Mouse (Mus musculus) liver, embryonic 11.5 days (tissue): ENCODE measurements at regions not wholly inside any gene's neighbourhood (a gene's known extent, or its start where the extent isn't known, plus 50 kb on each side); places are given as distances from the start of the nearest gene placed in this dataset.

Source experiments
- ATAC-seq: fragments of 200-750 bp; cut with Nextera tagmentation; replicated peaks from 2 replicates; pipeline ENCODE4 v1.8.0; 2017; ENCODE audit warnings: moderate number of reproducible peaks, mild to moderate bottlenecking, moderate TSS enrichment, moderate library complexity; ENCODE audit not compliant: low FRiP score
- DNase-seq: peaks from one replicate; pipeline ENCODE4 v3.0.0-alpha.2; 2017; ENCODE audit warnings: low spot score
- H3K27ac ChIP-seq: fragments of 300-500 bp; sonication (generic); 2 replicates; pipeline ENCODE4 v1.5.1; 2014; ENCODE audit warnings: mild to moderate bottlenecking, low read depth, low read length, control low read depth
- H3K27me3 ChIP-seq: fragments of 300-500 bp; sonication (generic); replicated peaks from 2 replicates; pipeline ENCODE4 v1.6.1; 2014; ENCODE audit warnings: low read length, mixed read lengths; ENCODE audit not compliant: control insufficient read depth, insufficient read depth
- H3K36me3 ChIP-seq: fragments of 300-500 bp; sonication (generic); 2 replicates; pipeline ENCODE4 v1.6.1; 2014; ENCODE audit warnings: mild to moderate bottlenecking, low read length, moderate library complexity, mixed read lengths; ENCODE audit not compliant: control insufficient read depth, insufficient read depth
- H3K4me1 ChIP-seq: fragments of 300-500 bp; sonication (generic); replicated peaks from 2 replicates; pipeline ENCODE4 v1.6.1; 2014; ENCODE audit warnings: low read length, mixed read lengths; ENCODE audit not compliant: control insufficient read depth, insufficient read depth
- H3K4me2 ChIP-seq: fragments of 300-500 bp; sonication (generic); 2 replicates; pipeline ENCODE4 v1.6.1; 2014; ENCODE audit warnings: mild to moderate bottlenecking, control low read depth, moderate library complexity
- H3K4me3 ChIP-seq: fragments of 300-500 bp; sonication (generic); 2 replicates; pipeline ENCODE4 v1.5.1; 2014; ENCODE audit warnings: low read depth, low read length, control low read depth
- H3K9ac ChIP-seq: fragments of 300-500 bp; sonication (generic); 2 replicates; pipeline ENCODE4 v1.6.1; 2014; ENCODE audit warnings: low read depth, low read length, control low read depth
- H3K9me3 ChIP-seq: fragments of 300-500 bp; sonication (generic); 2 replicates; pipeline ENCODE4 v1.6.1; 2016; ENCODE audit warnings: low read length, inconsistent platforms, mixed read lengths; ENCODE audit not compliant: control insufficient read depth
- whole genome bisulfite sequencing: fragments of 180-500 bp; shearing (Covaris S2); extraction: QIAGEN DNeasy Blood & Tissue Kit; methylation state at CpG from one replicate; pipeline ENCODE4 v1.1.7; 2014; 5-methylcytosine and 5-hydroxymethylcytosine counted together

DNA sequence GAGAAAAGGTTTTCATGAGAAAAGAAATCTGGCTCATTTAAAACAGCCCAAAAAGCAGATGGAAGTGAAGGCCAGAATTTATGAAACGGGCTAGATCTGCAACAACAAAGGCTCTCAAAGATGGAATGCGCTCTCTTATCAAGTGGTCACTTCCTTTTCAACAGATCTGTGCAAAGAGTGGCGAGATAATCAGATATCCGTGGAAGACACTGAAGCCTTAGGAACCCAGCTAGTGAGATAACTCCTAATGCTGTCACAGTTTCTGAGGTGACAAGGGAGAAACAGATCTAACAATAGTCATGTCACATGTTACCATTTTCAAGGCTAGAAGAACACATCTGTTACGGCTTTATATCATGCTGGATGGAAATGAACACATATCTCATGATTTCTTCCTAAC lies 107.1 kb downstream of the Tmco5 start:
- DNase-seq (no peak), ATAC-seq (no peak)
- Histone ChIP-seq H3K36me3 (no peaks in the 10 kb centered on the region), H3K27ac (no peak overlapping the region), H3K9me3 (no peaks in the 10 kb centered on the region), H3K4me3 (no peak overlapping the region), H3K9ac (no peak overlapping the region), H3K4me1 (no peaks in the 10 kb centered on the region), H3K27me3 (no peaks in the 10 kb centered on the region), H3K4me2 (no peak overlapping the region)
- 20% methylated on average over 5 of the region's 5 CpGs for WGBS

DNA sequence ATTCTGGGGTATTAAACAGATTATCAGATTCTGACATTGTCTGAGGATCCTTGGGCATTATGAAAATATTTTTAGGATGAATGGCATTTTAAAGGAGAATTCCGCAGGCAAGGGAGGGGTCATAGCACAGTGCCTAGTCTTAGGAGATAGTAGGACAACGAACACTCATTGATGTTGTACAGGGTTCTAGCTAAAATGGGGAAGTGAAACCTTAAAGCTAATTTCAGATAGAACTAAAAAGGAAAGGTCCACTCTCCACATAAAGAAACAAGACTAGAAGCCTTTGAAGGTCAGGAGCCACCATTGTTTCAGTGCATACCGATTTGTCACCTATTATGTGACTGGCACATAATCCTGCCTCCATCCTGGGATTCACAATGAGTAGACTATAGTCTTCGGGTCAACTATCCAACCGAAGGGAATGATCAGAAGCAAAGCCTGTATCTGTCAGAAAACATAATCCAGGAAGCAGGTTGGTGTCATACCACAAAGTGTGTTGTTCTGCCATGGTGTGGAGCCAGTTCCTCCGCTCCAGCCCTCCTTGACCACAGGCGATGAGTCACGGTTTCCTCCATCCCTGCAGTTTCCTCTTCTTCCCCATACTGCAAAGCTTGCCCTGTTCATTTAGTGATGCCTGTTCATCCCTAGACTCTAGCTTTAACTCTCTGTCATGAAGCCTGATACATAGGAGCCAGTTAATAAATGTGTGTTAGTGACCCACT lies 110.6 kb downstream of the Tmco5 start:
- no peaks in the 10 kb centered on the region for H3K36me3 ChIP-seq
- no peak overlapping the region for H3K4me3 ChIP-seq
- no peaks in the 10 kb centered on the region for H3K27me3 ChIP-seq
- H3K27ac ChIP-seq: no peak overlapping the region
- no peak overlapping the region for H3K9ac ChIP-seq
- no peaks in the 10 kb centered on the region; the same call in 1 of the 2 replicates for H3K4me1 ChIP-seq
- ATAC-seq (peak; percentile 20; the same call in 1 of the 2 replicates), DNase-seq (no peak)
- H3K4me2 ChIP-seq: no peak overlapping the region
- 53% methylated on average over 8 of the region's 8 CpGs for WGBS
- no peaks in the 10 kb centered on the region for H3K9me3 ChIP-seq

DNA sequence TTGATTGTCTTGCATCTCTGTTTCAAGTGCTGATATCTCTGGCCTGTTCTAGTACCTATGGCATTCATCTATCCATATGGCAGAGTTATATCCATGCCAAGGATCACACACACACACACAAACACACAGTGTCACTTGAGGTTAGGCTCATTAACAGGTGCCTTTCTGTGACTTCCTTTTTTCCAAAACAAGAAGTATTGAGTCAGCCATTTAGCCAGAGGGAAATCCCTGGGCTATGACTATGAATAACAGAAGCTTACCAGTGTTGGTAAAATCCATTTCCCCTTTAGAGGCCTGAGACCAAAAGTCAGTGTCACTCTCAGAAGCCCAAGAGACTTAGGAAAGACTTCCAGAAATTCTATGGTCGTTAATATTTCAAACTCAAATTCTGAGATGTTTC lies 111.6 kb downstream of the Tmco5 start:
- no peaks in the 10 kb centered on the region; the same call in 1 of the 2 replicates for H3K4me1 ChIP-seq
- H3K36me3 ChIP-seq: no peaks in the 10 kb centered on the region
- H3K27ac ChIP-seq: no peak overlapping the region
- H3K4me2 ChIP-seq: no peak overlapping the region
- DNase-seq (no peak), ATAC-seq (no peak)
- 60% methylated on average over 1 of the region's 1 CpGs for WGBS
- no peaks in the 10 kb centered on the region for H3K9me3 ChIP-seq
- no peaks in the 10 kb centered on the region for H3K27me3 ChIP-seq
- no peak overlapping the region for H3K9ac ChIP-seq
- no peak overlapping the region for H3K4me3 ChIP-seq

DNA sequence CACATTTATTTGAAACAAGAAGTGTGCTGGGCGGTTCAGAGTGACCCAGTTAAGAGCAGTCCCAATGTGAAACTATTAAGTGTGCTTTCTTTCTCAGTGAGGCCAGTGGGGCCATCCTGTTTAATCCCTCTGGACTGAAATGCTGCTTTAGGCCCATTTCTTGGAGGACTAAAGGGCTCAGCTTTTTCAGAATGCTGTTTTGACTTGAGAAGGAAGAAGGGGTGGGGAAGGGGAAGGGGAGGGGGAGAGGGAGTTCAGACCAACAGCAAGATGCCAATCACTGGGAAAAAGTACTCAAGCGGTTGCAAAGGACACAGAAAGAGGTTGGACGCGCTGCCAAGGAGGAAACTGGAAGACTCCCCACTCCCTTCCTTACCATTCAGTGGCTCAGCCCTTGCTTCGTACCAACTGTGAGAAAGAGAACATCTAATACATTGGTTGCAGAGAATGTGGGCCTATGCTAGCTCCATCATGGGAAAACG lies 113.1 kb downstream of the Tmco5 start:
- Histone ChIP-seq H3K36me3 (no peaks in the 10 kb centered on the region), H3K27me3 (no peaks in the 10 kb centered on the region), H3K9ac (no peak overlapping the region), H3K4me2 (no peak overlapping the region), H3K27ac (no peak overlapping the region), H3K4me1 (peaks cover 3% of the 10 kb centered on the region), H3K4me3 (no peak overlapping the region), H3K9me3 (no peaks in the 10 kb centered on the region)
- DNase-seq (no peak), ATAC-seq (no peak)
- 66% methylated on average over 6 of the region's 6 CpGs for WGBS

DNA sequence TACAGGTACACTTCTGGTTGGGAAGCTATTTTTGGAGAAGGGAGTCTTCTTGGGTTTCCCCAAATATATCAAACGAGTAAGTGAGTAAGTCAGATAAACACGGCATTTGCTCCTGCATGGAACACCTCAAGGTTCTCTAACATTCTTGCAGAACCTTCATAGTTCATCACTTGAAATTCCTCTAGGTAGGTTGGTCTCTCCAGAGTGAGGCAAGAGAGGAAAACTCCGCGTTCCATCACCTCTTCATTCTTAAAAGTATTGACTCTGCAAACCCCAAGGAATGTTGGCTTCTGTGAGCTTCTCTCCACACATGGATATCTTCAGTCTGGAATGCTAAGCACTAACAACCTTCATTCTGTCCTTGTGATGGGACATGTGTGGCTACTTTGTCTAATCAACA lies 115.2 kb downstream of the Tmco5 start:
- H3K4me3 ChIP-seq: no peak overlapping the region
- no peak overlapping the region for H3K9ac ChIP-seq
- peaks cover 6% of the 10 kb centered on the region for H3K4me1 ChIP-seq
- ATAC-seq: no peak
- no peaks in the 10 kb centered on the region for H3K36me3 ChIP-seq
- H3K27ac ChIP-seq: no peak overlapping the region
- DNase-seq: no peak
- no peak overlapping the region for H3K4me2 ChIP-seq
- WGBS: 75% methylated on average over 4 of the region's 4 CpGs
- H3K27me3 ChIP-seq: no peaks in the 10 kb centered on the region
- no peaks in the 10 kb centered on the region for H3K9me3 ChIP-seq

DNA sequence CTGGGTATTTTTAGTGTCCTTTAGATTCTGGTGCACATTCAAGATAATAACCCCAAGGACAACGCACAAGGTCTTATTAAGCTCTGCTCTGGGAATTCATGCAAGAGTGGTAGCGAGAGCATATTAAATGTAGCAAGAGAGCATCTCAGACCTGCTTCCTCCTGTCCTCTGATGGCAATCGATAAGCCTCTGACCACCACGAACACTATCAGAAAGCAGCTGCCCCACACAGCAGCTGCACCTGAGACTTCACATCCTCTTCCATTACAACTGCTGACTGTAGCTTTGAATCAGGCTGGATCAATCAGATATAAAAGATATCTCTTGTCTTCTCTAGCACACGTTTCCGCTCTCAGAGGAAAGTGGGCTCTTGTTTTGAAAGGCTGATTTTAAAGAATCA lies 117.8 kb downstream of the Tmco5 start:
- peaks cover 15% of the 10 kb centered on the region for H3K4me1 ChIP-seq
- no peaks in the 10 kb centered on the region for H3K27me3 ChIP-seq
- H3K4me2 ChIP-seq: no peak overlapping the region
- no peak overlapping the region for H3K9ac ChIP-seq
- H3K27ac ChIP-seq: no peak overlapping the region
- 47% methylated on average over 6 of the region's 6 CpGs for WGBS
- no peak for DNase-seq
- ATAC-seq: no peak
- no peaks in the 10 kb centered on the region for H3K9me3 ChIP-seq
- H3K4me3 ChIP-seq: no peak overlapping the region
- H3K36me3 ChIP-seq: no peaks in the 10 kb centered on the region

DNA sequence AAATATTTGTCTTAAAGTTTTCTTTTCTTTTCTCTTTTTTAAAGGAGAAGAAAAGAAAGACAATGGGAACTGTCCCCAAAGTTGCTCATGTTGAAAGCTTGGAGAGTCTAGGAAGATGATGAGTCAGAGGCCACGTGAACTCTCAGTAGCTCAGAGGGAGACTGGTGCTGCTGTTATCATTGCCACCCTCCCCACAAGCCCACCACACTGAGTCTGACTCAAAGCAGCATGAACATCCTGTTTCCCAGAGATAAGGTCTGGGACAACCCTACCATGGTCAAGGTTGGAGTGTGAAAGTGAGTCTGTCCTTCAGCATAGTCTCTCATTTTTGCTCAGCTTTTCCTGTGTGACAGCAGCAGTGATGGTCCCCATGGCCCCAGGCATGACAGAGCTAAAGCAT lies 120.3 kb downstream of the Tmco5 start:
- Histone ChIP-seq H3K4me3 (no peak overlapping the region), H3K27me3 (no peaks in the 10 kb centered on the region), H3K36me3 (no peaks in the 10 kb centered on the region), H3K9me3 (no peaks in the 10 kb centered on the region), H3K9ac (no peak overlapping the region), H3K4me1 (peaks cover 15% of the 10 kb centered on the region), H3K27ac (no peak overlapping the region), H3K4me2 (no peak overlapping the region)
- peak; percentile 98 for ATAC-seq
- WGBS: 31% methylated on average over 1 of the region's 1 CpGs
- peak; percentile 46 for DNase-seq

DNA sequence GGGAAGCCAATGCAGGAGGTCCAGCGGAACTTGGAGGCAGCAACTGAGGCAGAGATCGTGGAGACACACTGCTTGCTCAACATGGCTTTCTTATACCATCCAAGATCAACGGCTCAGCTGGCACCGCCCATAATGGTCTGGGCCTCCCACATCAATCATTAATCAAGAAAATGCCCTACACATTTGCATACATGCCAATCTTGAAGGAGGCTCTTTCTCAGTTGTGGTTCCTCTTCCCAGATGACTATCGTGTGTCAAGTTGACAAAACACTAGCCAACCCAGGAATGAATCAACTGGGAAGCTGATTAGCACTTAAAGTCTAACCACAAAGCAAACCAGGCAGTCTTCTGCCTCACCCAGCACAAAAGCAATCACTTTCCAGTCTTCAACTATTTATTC lies 121.1 kb downstream of the Tmco5 start:
- Histone ChIP-seq H3K4me2 (peak overlapping the region; percentile 26), H3K4me1 (peaks cover 15% of the 10 kb centered on the region), H3K27me3 (no peaks in the 10 kb centered on the region), H3K9ac (no peak overlapping the region), H3K27ac (no peak overlapping the region), H3K36me3 (no peaks in the 10 kb centered on the region), H3K9me3 (no peaks in the 10 kb centered on the region), H3K4me3 (no peak overlapping the region)
- DNase-seq (no peak), ATAC-seq (no peak; the same call in 1 of the 2 replicates)
- WGBS: 37% methylated on average over 5 of the region's 5 CpGs

DNA sequence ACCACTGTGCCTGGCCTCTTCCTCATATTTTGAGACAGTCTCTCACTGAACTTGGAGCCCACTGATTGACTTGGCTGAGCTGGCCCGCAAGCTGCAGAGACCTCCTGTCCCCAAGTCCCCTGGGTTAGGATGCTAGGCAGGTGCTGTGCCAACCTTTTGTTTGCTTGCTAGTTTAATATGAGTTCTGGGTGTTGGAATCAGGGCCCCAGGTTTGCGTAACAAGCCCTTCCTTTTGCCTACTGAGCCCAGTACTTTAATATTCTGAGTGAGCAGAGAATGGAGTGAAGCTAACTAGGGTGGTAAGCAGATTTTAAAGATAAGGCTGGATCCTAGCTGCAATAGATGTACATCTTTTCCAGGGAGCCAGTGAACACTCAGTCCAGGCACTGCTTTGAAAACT lies 117.2 kb upstream of the Spred1 start:
- ATAC-seq (no peak), DNase-seq (no peak)
- H3K27me3 ChIP-seq: no peaks in the 10 kb centered on the region
- WGBS: 74% methylated on average over 2 of the region's 2 CpGs
- no peak overlapping the region for H3K9ac ChIP-seq
- H3K4me2 ChIP-seq: no peak overlapping the region
- peaks cover 8% of the 10 kb centered on the region for H3K4me1 ChIP-seq
- H3K4me3 ChIP-seq: no peak overlapping the region
- no peaks in the 10 kb centered on the region for H3K9me3 ChIP-seq
- H3K36me3 ChIP-seq: no peaks in the 10 kb centered on the region
- no peak overlapping the region for H3K27ac ChIP-seq
